In genomic region chr11:77317721-77318477, GRCm38 (mm10) we compare ENCODE assay signal across 8 mouse cellular contexts.
DNase-seq lines count a peak whose midpoint lies in the region; ATAC-seq and TF ChIP-seq lines count a peak whose summit lies in the region.

No protein-coding gene starts in this region.

- intact Hi-C loops in gastrocnemius, adult 2 months (cut with DNase I), result loop anchor here (1.0 to 10.0 kb wide), 3 partner anchors 128 to 307 kb away; no protein-coding TSS in a partner anchor
- intact Hi-C loops in gastrocnemius, postnatal 36 days (cut with DNase I), result loop anchor here (2.0 kb wide), 1 partner anchor 129 kb away; no protein-coding TSS in a partner anchor

- no peak overlapping the region for H3K4me3 ChIP-seq in gastrocnemius, adult 2 months

- TF ChIP-seq CTCF in gastrocnemius, adult 2 months (IDR thresholded peaks at IDR 0.05), result peak; percentile 73
- peak; percentile 63 for TF ChIP-seq CTCF in Patski (IDR thresholded peaks at IDR 0.05)

- CTCF ChIA-PET in Patski (lab: Charles Lee), result interaction anchor here (0.7 to 4.1 kb wide), 9 partner anchors 9 to 217 kb away, joined by 3 to 47 read pairs (median 5); no protein-coding TSS in a partner anchor

- POLR2A ChIA-PET in Patski (lab: Charles Lee), result no interaction called here

- no peak for ATAC-seq in Patski

- peak overlapping the region; percentile 46; the same call in 1 of the 2 replicates for H3K27ac ChIP-seq in gastrocnemius, adult 2 months

- in situ Hi-C loops in Patski (cut with MboI; ENCODE audit: low pct_unique_long_range_greater_than_20kb), result loop anchor here (5.0 kb wide), 1 partner anchor 129 kb away; no protein-coding TSS in a partner anchor

- no peaks in the 10 kb centered on the region for H3K27me3 ChIP-seq in Patski

- DNase-seq in gastrocnemius, adult 2 months, result no peak
- no peak for DNase-seq in gastrocnemius, postnatal 36 days
- DNase-seq in 3T3-L1 (ENCODE audit: low read depth, low spot score) (peak; percentile 73), Patski (ENCODE audit: low read depth, low spot score) (peak; percentile 10)
- DNase-seq in heart, postnatal 4 days, result peak; percentile 23
- DNase-seq in retina, embryonic 14.5 days (ENCODE audit: low spot score), result peak; percentile 45
- DNase-seq in frontal cortex, postnatal 25 days (ENCODE audit: low spot score in 2 of 2), result no peak
- no peak for DNase-seq in spleen, postnatal 10 days (ENCODE audit: low spot score in 2 of 2)

Comparison
In these comparisons a context has a peak if more than half of its experiments do, and no peak if none do; other contexts are left out.
1. DNase-seq: peak in 3T3-L1 (single experiment), Patski (single experiment), heart, postnatal 4 days (single experiment) and retina, embryonic 14.5 days (single experiment); none in gastrocnemius, adult 2 months (single experiment), gastrocnemius, postnatal 36 days (0 of 2), frontal cortex, postnatal 25 days (0 of 2) and spleen, postnatal 10 days (0 of 2).